Mouse (Mus musculus): Measurements from ENCODE around the gene Ldha. TPM values are rescaled to one million over a fixed set of nuclear protein-coding genes. Genes with fewer than 3 reads are reported as not detected.
"Not testable (repeated sequence)": the region's sequence is repeated elsewhere in the genome, so short reads cannot be mapped to it uniquely, and the experiment has no call there.

Gene Ldha
- polyA plus RNA-seq (2012; rRNA removed), result 223 and 371 TPM in 2 replicates

- peaks cover 28% of the 10 kb centered on the region for H3K4me1 ChIP-seq (ENCODE audit: control insufficient read depth, insufficient read depth, low read length)
- WGBS, result 55% methylated on average over 6 of the region's 6 CpGs
- no peak within 1 kb of the TSS for H3K4me3 ChIP-seq (replicated peaks; ENCODE audit: extremely low read depth, low read depth, low read length)
- no peak for DNase-seq
- TF ChIP-seq CTCF (IDR thresholded peaks at IDR 0.05; ENCODE audit: insufficient read depth, low read length), result no peak
- no peak for TF ChIP-seq POLR2A (IDR thresholded peaks at IDR 0.05; ENCODE audit: borderline replicate concordance, extremely low read depth, low read depth, low read length)
Measured at GRCm38 (mm10) chr7:46840787-46841525, at the start of gene Ldha. Gene Ldha (plus strand): TSS chr7:46841475.

- H3K4me3 ChIP-seq (replicated peaks; ENCODE audit: extremely low read depth, low read depth, low read length), result no peak overlapping the region
- no peak for DNase-seq
- 87% methylated on average over 4 of the region's 4 CpGs for WGBS
- H3K4me1 ChIP-seq (ENCODE audit: control insufficient read depth, insufficient read depth, low read length), result peaks cover 12% of the 10 kb centered on the region
- no peak for TF ChIP-seq POLR2A (IDR thresholded peaks at IDR 0.05; ENCODE audit: borderline replicate concordance, extremely low read depth, low read depth, low read length)
- TF ChIP-seq CTCF (IDR thresholded peaks at IDR 0.05; ENCODE audit: insufficient read depth, low read length), result no peak
Measured at GRCm38 (mm10) chr7:46793871-46794270, 47.4 kb upstream of the Ldha start.

DNA sequence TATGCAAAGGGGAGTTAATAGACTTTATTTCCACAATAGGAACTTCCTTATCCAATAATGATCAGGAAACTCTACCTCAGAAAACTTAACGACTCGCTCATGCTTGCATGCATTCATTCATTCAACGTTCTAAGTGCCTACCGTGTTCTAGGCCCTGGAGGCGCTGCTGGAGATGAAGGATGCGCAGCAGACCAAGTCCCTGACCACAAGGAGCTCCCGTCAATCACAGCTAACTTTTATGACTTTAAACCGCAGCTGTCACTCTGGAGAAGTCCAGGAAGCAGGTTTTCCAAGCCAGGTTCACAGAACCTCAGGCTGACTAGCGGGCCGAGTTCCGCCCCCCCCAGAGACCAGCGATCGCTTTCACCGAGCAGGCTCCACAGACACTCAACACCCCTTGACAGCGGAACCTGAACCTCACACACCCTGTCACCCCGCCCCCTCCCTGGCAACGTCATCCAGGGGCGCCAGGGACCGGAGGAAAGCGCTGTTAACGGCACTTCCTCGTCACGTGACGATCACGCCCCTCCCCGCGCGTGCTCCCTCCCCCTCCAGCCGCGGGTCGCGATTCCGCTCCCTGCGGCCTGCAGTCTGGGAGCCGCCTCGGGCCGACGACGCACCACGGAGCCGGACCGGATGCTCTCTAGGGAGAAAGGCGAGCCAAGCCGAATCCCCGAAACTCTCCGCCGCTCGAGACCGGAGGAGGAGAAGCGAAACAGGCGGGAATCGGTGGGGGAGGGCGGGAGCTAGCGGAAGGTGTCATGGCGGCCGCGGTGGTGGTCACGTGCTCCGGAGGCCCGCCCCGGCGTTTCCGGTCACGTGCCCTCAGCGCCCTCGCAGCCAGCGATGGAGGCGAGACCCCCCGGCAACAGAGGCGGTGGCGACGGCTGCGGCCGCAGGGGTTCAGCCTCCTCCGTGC is 45.7 kb upstream of the Ldha start, which contains the start of the genes Hps5 and Gtf2h1:
Gene Hps5, minus strand, starts transcription at position 778 of the 919 bp plus-strand sequence.
Gene Gtf2h1, plus strand, starts transcription at position 817 of the 919 bp plus-strand sequence.
- under 1% methylated on average over 75 of the region's 75 CpGs for WGBS
- peak; percentile 98 for DNase-seq
- H3K4me3 ChIP-seq (replicated peaks; ENCODE audit: extremely low read depth, low read depth, low read length), result peak within 1 kb of the TSS; percentile 94
- peaks cover 9% of the 10 kb centered on the region for H3K4me1 ChIP-seq (ENCODE audit: control insufficient read depth, insufficient read depth, low read length)
- TF ChIP-seq POLR2A (IDR thresholded peaks at IDR 0.05; ENCODE audit: borderline replicate concordance, extremely low read depth, low read depth, low read length) (peak; percentile 48), CTCF (IDR thresholded peaks at IDR 0.05; ENCODE audit: insufficient read depth, low read length) (0 out of 2 replicates have a peak, but pooled peaks have one; percentile 3)

DNA sequence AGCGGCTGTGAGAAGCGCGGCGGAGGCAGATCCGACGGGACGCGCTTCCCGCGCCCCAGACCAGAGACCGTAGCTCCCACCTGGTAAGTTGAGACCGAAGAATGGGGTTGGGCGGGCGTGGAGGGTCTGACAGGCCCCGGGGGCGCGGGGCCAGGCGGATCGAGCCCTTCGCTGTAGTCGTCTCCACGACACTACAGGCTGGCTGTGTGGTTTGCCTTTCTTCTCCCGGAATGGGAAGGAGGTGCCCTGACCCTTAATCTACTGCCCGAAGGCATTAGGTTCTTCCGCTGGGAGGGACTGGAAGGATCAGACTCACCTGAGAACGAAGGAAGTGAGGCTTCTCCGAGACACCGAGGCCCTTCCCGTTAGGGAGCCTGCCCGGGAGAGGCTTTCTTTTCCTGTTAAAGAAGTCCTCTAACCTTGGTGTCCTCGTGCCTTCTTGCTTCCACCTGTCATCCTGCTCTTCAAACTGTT is 45.0 kb upstream of the Ldha start:
- WGBS, result under 1% methylated on average over 31 of the region's 31 CpGs
- no peak for DNase-seq

DNA sequence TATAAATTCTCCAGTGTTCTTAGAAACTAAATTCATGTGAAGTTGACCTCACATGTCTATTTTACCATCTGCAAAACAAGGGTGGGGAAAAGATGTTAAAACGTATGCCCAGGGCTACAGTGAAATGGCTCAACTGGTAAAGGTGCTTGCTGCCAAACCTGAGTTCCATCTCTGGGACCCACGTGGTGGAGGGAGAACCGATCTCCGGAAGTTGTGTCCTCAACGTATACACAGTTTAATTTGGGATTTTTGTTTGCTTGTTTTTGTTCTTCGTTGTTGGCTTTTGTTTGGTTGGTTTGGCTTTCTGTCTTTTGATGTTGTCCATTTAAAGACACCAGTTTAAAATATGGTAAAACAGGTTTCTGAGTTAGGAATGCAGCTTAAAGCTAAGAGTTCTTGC is 44.5 kb upstream of the Ldha start:
- H3K4me3 ChIP-seq (replicated peaks; ENCODE audit: extremely low read depth, low read depth, low read length), result peak overlapping the region; percentile 6
- WGBS, result 34% methylated on average over 6 of the region's 6 CpGs
- DNase-seq, result no peak
- no peak for TF ChIP-seq CTCF (IDR thresholded peaks at IDR 0.05; ENCODE audit: insufficient read depth, low read length)
- TF ChIP-seq POLR2A (IDR thresholded peaks at IDR 0.05; ENCODE audit: borderline replicate concordance, extremely low read depth, low read depth, low read length), result no peak
- H3K4me1 ChIP-seq (ENCODE audit: control insufficient read depth, insufficient read depth, low read length), result peaks cover 9% of the 10 kb centered on the region

More for the DNA sequence above, 45.0 kb upstream of the Ldha start:
- TF ChIP-seq CTCF (IDR thresholded peaks at IDR 0.05; ENCODE audit: insufficient read depth, low read length), result no peak
- TF ChIP-seq POLR2A (IDR thresholded peaks at IDR 0.05; ENCODE audit: borderline replicate concordance, extremely low read depth, low read depth, low read length), result no peak
- peaks cover 9% of the 10 kb centered on the region for H3K4me1 ChIP-seq (ENCODE audit: control insufficient read depth, insufficient read depth, low read length)
- peak overlapping the region; percentile 94 for H3K4me3 ChIP-seq (replicated peaks; ENCODE audit: extremely low read depth, low read depth, low read length)

DNA sequence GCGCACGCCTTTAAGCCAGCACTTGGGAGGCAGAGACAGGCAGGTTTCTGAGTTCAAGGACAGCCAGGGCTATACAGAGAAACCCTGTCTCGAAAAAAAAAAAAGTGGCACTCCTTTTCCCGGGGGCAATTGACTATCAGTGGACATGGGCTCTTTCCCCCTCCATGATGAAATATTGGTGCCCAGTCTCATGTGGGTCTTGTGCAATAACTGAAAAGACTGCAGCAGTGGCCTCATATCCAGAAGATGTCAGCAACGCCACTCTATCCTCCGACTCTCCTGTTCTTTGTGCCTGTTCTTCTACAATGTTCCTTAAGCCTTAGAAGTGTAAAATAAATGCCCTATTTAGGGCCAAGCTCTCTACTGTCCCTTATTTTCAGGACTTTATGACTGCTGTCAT is 30.9 kb upstream of the Ldha start:
- Histone ChIP-seq H3K4me3 (replicated peaks; ENCODE audit: extremely low read depth, low read depth, low read length) (no peak overlapping the region), H3K4me1 (ENCODE audit: control insufficient read depth, insufficient read depth, low read length) (no peaks in the 10 kb centered on the region)
- TF ChIP-seq POLR2A (IDR thresholded peaks at IDR 0.05; ENCODE audit: borderline replicate concordance, extremely low read depth, low read depth, low read length) (no peak), CTCF (IDR thresholded peaks at IDR 0.05; ENCODE audit: insufficient read depth, low read length) (no peak)
- no peak for DNase-seq
- 91% methylated on average over 6 of the region's 6 CpGs for WGBS

GRCm38 (mm10) chr7:46814012-46814411 is 27.3 kb upstream of the Ldha start:
- Histone ChIP-seq H3K4me1 (ENCODE audit: control insufficient read depth, insufficient read depth, low read length) (no peaks in the 10 kb centered on the region), H3K4me3 (replicated peaks; ENCODE audit: extremely low read depth, low read depth, low read length) (no peak overlapping the region)
- 80% methylated on average over 4 of the region's 4 CpGs for WGBS
- no peak for DNase-seq
- TF ChIP-seq POLR2A (IDR thresholded peaks at IDR 0.05; ENCODE audit: borderline replicate concordance, extremely low read depth, low read depth, low read length) (no peak), CTCF (IDR thresholded peaks at IDR 0.05; ENCODE audit: insufficient read depth, low read length) (no peak)

- 79% methylated on average over 15 of the region's 15 CpGs for WGBS
- H3K4me3 ChIP-seq (replicated peaks; ENCODE audit: extremely low read depth, low read depth, low read length); DNase-seq; H3K4me1 ChIP-seq (ENCODE audit: control insufficient read depth, insufficient read depth, low read length): not testable (repeated sequence)
Measured at GRCm38 (mm10) chr7:46820876-46821632, 20.2 kb upstream of the Ldha start.

Measured in lung, adult 2 months (tissue).